Mouse (Mus musculus) brain, embryonic 14.5 days (tissue): ENCODE results near the gene Cpeb3.

Experiments
- CTCF ChIP-seq: fragments of 200-500 bp; IDR thresholded peaks from 2 replicates; pipeline ENCODE4 v1.5.1; 2012; ENCODE audit warnings: inconsistent platforms, mild to moderate bottlenecking, moderate library complexity, borderline replicate concordance; ENCODE audit not compliant: insufficient read depth, insufficient read length; ENCODE audit errors: extremely low read depth
- POLR2A ChIP-seq: fragments of 200-500 bp; IDR thresholded peaks from 2 replicates; pipeline ENCODE4 v1.6.1; 2012; ENCODE audit warnings: mild to moderate bottlenecking, inconsistent platforms, borderline replicate concordance; ENCODE audit not compliant: poor library complexity, insufficient read depth, insufficient read length, severe bottlenecking; ENCODE audit errors: extremely low read depth

DNA sequence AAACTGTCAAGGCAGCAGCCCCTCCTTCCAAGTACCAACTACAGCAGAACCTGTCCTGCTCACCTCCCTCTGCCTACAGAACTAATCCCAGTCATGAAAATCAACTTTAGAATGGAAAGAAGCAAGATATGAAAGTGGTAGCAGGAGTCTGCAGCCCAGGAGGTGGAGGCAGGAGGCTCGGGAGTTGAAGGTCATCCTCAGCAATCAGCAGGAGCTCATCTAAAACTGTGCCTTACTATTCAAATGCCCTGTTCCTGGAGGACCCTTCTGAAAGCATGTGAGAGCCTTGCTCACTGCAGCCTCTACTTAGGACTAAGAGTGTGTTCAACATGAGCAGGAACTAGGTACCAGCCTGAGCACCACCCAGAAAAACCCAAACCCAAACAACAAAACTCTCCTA is 36.3 kb downstream of the Cpeb3 start:
- no peak for TF ChIP-seq CTCF
- no peak for TF ChIP-seq POLR2A
